Mouse (Mus musculus) midbrain, embryonic 12.5 days (tissue): ENCODE measurements around the gene Cfi. TPM values are rescaled to one million over a fixed set of nuclear protein-coding genes. Genes with fewer than 3 reads are reported as not detected.

Source experiments
- ATAC-seq: fragments of 200-750 bp; cut with Nextera tagmentation; 2 replicates; pipeline ENCODE4 v1.8.0; 2017; ENCODE audit warnings: low read depth, moderate TSS enrichment, moderate library complexity; ENCODE audit not compliant: low FRiP score
- H3K27ac ChIP-seq: fragments of 300-500 bp; sonication (generic); replicated peaks from 2 replicates; pipeline ENCODE4 v1.5.1; 2016; ENCODE audit warnings: mild to moderate bottlenecking
- H3K27me3 ChIP-seq: fragments of 300-500 bp; sonication (generic); 2 replicates; pipeline ENCODE4 v1.6.1; 2016; ENCODE audit warnings: mild to moderate bottlenecking
- H3K36me3 ChIP-seq: fragments of 300-500 bp; sonication (generic); 2 replicates; pipeline ENCODE4 v1.6.1; 2016
- H3K4me1 ChIP-seq: fragments of 300-500 bp; sonication (generic); 2 replicates; pipeline ENCODE4 v1.6.1; 2016
- H3K4me2 ChIP-seq: fragments of 300-500 bp; sonication (generic); replicated peaks from 2 replicates; pipeline ENCODE4 v1.6.1; 2016; ENCODE audit warnings: mild to moderate bottlenecking, moderate library complexity
- H3K4me3 ChIP-seq: fragments of 300-500 bp; sonication (generic); 2 replicates; pipeline ENCODE4 v1.5.1; 2016; ENCODE audit warnings: mild to moderate bottlenecking
- H3K9ac ChIP-seq: fragments of 300-500 bp; sonication (generic); replicated peaks from 2 replicates; pipeline ENCODE4 v1.6.1; 2016; ENCODE audit warnings: mild to moderate bottlenecking, moderate library complexity
- H3K9me3 ChIP-seq: fragments of 300-500 bp; sonication (generic); 2 replicates; pipeline ENCODE4 v1.6.1; 2016; ENCODE audit warnings: mild to moderate bottlenecking
- WGBS: fragments of 180-500 bp; shearing (Covaris S2); methylation state at CpG from one replicate; pipeline ENCODE4 v1.1.7; 2016; 5-methylcytosine and 5-hydroxymethylcytosine counted together
- polyA plus RNA-seq: library from polyadenylated mRNA; unstranded; fragments of >200 nt; fragmentation: Nextera tagmentation; extraction: Ambion mirVana; gene quantifications from 2 replicates; pipeline ENCODE4 v1.2.1, GENCODE M21; 2016

Cfi gene
- polyA plus RNA-seq, 1 experiment from 2014 or later = 0.14 TPM

DNA sequence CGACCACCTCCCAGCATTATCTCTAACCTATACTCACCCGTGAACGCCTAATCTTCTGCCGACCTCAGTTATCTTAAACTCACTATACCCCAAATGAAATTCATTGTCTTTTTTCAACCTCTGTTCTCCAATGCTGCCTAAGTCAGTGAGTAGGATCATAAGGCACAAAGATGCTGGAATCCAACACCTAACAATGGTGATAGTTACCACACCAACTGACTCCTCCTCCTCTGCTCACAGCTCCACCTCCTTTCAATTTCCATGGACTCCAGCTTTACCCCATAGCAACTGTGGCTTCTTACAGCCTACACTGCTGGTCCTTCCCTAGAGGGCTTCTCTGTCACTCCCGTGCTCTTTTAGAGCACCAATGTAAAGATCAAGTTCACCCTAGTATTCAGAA is 8.0 kb upstream of the Cfi start:
- WGBS = 93% methylated on average over 5 of the region's 5 CpGs
- Histone ChIP-seq H3K27me3 (no peaks in the 10 kb centered on the region), H3K4me1 (peaks cover 16% of the 10 kb centered on the region), H3K9me3 (no peaks in the 10 kb centered on the region), H3K36me3 (peaks cover 50% of the 10 kb centered on the region), H3K4me2 (no peak overlapping the region), H3K9ac (no peak overlapping the region), H3K27ac (no peak overlapping the region), H3K4me3 (no peak overlapping the region)
- no peak for ATAC-seq

DNA sequence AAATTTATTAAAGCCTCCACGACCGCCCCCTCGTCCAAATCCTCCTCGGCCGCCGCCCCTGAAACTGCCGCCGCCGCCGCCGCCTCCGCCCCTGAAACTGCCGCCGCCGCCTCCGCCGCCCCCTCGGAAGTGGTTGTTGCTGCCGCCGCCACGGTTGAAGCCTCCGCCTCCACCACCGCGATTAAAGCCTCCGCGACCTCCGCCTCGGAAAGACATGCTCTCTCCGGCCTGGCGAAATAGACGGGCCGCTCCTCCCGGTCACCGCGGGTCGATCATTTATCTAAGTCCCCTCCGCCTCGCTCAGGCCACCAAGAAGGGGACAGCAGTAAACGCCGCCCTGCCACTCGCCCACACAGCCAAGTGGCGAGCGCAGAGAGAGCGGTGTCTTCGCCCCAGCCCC is 5.1 kb upstream of the Cfi start:
- no peak for ATAC-seq
- WGBS = 0% methylated on average over 42 of the region's 45 CpGs
- no peaks in the 10 kb centered on the region for H3K9me3 ChIP-seq
- peaks cover 23% of the 10 kb centered on the region for H3K36me3 ChIP-seq
- peak overlapping the region; percentile 92 for H3K4me3 ChIP-seq
- peak overlapping the region; percentile 80 for H3K9ac ChIP-seq
- peak overlapping the region; percentile 66 for H3K4me2 ChIP-seq
- peaks cover 16% of the 10 kb centered on the region for H3K4me1 ChIP-seq
- no peaks in the 10 kb centered on the region for H3K27me3 ChIP-seq
- peak overlapping the region; percentile 92 for H3K27ac ChIP-seq

DNA sequence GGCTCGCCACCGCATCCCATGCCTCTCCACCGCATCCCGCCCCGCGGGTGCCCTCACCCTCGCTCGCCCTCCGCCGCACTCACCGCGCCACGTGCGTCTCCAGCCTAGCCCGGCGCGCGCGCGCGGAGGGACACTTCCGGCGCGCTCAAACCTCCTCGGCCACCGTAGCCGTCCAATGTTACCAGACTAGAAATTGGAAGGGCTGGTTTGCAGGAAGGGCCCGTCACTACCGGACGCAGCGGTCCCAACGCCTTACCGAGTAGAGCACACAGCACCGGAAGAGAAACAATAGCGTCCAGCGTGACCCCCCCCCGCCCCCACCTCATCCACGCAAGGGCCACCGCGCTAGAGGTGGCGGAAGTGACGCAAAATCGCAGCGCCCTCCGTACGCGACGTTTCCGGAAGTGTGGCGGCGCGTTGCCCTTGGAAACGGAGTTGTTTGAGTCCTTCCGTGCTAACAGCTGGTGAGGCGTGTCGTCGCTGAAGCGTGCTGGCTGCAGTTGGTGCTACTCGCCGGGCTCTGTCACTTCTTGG is 4.6 kb upstream of the Cfi start, which contains the start of gene Gar1:
Gene Gar1 (minus strand): TSS at position 362 of the 534 bp plus-strand sequence.
- under 1% methylated on average over 60 of the region's 60 CpGs for WGBS
- Histone ChIP-seq H3K9me3 (no peaks in the 10 kb centered on the region), H3K4me1 (peaks cover 16% of the 10 kb centered on the region), H3K36me3 (peaks cover 19% of the 10 kb centered on the region), H3K4me3 (peak within 1 kb of the TSS; percentile 92), H3K27me3 (no peaks in the 10 kb centered on the region), H3K4me2 (peak within 1 kb of the TSS; percentile 66), H3K9ac (peak within 1 kb of the TSS; percentile 80), H3K27ac (peak within 1 kb of the TSS; percentile 92)
- peak; percentile 94 for ATAC-seq

DNA sequence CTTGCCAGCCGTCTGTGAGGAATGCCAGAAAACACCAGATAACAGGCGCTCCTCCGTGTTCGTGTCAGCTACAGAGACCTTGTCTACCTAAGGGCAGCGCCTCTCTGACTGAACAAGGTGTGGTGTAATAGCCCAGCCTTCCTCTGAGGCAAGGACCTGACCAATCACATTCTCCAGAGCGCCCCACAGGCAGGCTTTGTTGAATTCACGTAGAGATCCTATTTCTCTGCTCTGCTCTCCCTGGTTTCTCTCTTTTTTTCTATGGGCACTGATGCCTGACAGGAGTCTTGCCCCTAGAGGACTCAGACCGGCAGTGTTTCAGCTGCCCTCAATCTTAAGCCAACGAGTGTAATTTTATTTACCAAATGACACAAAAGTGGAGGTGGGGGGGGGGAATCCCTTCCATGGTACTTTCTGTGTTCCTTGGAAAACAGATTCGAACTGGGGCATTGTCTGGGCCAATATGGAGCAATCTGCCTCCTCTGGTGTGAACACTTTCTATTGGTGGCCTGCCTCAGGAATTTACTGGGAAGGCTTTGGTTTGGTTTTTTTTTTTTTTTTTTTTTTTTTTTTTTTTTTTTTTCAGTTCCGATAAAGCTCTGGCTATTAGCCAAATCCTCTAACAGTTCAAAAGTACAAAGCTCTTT is 490 bp downstream of the Cfi start:
- no peak for ATAC-seq
- no peak overlapping the region for H3K4me3 ChIP-seq
- H3K9ac ChIP-seq = no peak overlapping the region
- WGBS = 11% methylated on average over 11 of the region's 11 CpGs
- no peaks in the 10 kb centered on the region for H3K36me3 ChIP-seq
- no peaks in the 10 kb centered on the region for H3K9me3 ChIP-seq
- H3K4me1 ChIP-seq = 0 out of 2 replicates have a peak, but pooled peaks cover 7% of the 10 kb centered on the region
- no peak overlapping the region for H3K4me2 ChIP-seq
- H3K27ac ChIP-seq = no peak overlapping the region
- H3K27me3 ChIP-seq = no peaks in the 10 kb centered on the region

DNA sequence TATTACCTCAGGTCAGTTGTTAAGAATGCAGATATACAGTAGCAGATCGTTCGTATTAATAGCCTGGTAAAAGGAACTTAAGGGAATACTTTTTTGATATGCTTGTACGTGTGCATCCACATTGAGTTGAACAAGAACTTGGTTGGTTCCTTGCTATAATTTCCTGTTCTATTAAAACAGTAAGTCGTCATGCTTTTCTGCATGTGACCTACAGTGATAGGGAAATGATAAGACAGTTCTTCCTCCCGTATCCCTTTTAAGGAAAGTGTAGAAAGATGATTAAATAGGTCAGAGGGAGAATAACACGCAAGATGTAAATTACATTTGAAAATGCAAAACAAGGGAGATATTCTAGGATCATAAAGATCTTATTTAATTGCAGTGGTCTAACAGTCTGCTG is 1.3 kb downstream of the Cfi start:
- Histone ChIP-seq H3K9ac (no peak overlapping the region), H3K27me3 (no peaks in the 10 kb centered on the region), H3K36me3 (no peaks in the 10 kb centered on the region), H3K4me3 (no peak overlapping the region), H3K9me3 (no peaks in the 10 kb centered on the region), H3K27ac (no peak overlapping the region), H3K4me1 (0 out of 2 replicates have a peak, but pooled peaks cover 2% of the 10 kb centered on the region), H3K4me2 (no peak overlapping the region)
- 92% methylated on average over 6 of the region's 6 CpGs for WGBS
- no peak for ATAC-seq

DNA sequence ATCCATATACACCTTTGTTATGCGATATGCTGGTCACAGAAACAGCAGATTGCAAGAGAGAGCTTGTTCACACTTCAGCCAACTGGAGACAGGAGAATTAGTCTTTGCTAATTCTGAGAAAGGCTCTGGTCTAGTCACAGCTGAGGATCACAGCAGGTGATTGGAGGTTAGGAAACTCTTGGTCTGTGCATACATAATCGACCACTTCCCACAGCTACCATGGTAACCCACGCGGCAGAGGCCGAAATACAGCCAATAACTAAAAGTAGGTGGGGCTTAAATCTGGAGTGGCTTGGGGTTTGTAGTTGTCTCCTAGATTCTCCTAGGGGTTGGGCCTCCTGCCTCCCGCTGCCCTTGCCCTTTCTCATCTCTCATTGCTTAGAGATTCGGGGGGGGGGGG is 2.3 kb downstream of the Cfi start:
- H3K4me1 ChIP-seq = 0 out of 2 replicates have a peak, but pooled peaks cover 2% of the 10 kb centered on the region
- H3K9me3 ChIP-seq = no peaks in the 10 kb centered on the region
- H3K9ac ChIP-seq = no peak overlapping the region
- H3K27ac ChIP-seq = no peak overlapping the region
- no peak overlapping the region for H3K4me3 ChIP-seq
- H3K27me3 ChIP-seq = no peaks in the 10 kb centered on the region
- H3K4me2 ChIP-seq = no peak overlapping the region
- 33% methylated on average over 7 of the region's 7 CpGs for WGBS
- ATAC-seq = no peak
- H3K36me3 ChIP-seq = no peaks in the 10 kb centered on the region

DNA sequence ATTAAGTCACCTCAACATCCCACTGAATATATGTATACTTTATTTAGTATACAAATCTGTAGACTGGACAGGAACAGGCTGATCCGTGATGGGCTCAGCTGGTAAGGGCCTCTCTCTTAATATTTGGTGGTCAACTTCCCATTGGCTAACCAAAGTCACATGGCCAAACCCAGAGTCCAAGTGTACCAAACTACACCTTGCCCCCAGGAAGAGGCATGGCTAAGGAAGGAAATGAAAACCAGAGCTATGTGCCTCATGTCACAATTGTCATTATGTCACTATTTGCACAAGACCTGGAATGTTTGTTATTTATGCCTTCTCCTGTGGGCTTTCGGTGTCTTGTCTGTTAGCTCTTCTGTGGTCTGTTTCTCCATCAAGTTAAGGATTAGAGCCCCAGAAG is 10.2 kb downstream of the Cfi start:
- WGBS = 82% methylated on average over 2 of the region's 2 CpGs
- Histone ChIP-seq H3K4me1 (no peaks in the 10 kb centered on the region), H3K36me3 (no peaks in the 10 kb centered on the region), H3K4me3 (no peak overlapping the region), H3K9ac (no peak overlapping the region), H3K4me2 (no peak overlapping the region), H3K9me3 (no peaks in the 10 kb centered on the region), H3K27me3 (no peaks in the 10 kb centered on the region), H3K27ac (no peak overlapping the region)
- ATAC-seq = no peak

DNA sequence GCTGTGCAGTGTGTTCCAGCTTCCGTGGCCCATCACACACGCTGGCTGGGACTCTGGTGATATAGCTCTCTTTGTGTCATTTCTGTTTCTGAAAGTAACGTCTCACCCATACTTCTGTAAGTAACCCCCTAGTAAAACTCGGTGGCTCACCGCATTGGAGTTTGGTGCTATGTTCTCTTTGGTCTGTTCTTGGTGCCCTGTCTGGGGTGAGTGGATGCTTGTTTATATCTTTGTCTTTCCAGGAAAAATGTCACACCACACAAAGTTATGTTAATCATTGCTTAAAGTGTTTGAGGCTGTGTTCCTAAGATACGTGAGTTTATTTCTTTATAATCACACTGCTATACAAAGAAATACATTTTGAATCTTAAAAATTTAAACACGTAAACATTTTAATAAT is 11.2 kb downstream of the Cfi start:
- no peaks in the 10 kb centered on the region for H3K36me3 ChIP-seq
- H3K4me1 ChIP-seq = no peaks in the 10 kb centered on the region
- H3K9me3 ChIP-seq = no peaks in the 10 kb centered on the region
- no peak overlapping the region for H3K27ac ChIP-seq
- H3K4me3 ChIP-seq = no peak overlapping the region
- no peaks in the 10 kb centered on the region for H3K27me3 ChIP-seq
- H3K4me2 ChIP-seq = no peak overlapping the region
- ATAC-seq = no peak
- WGBS = 85% methylated on average over 7 of the region's 7 CpGs
- no peak overlapping the region for H3K9ac ChIP-seq

DNA sequence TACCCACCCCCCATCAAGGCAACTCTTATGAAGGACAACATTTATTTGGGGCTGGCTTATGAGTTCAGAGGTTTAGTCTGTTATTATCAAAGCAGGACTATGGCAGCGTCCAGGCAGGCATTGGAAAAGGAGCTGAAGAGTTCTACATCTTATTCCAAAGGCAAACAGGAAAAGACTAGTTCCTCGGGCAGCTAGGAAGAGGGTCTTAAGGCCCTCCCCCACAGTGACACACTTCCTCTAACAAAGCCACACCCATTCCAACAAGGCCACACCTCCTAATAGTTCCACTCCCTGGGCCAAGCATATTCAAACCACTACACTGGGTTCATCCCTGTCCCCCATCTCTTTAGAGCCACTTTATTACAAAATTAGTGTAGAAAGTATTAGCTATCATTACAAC is 26.9 kb downstream of the Cfi start:
- H3K27me3 ChIP-seq = no peaks in the 10 kb centered on the region
- 78% methylated on average over 2 of the region's 2 CpGs for WGBS
- no peak for ATAC-seq
- H3K4me3 ChIP-seq = no peak overlapping the region
- H3K27ac ChIP-seq = no peak overlapping the region
- H3K4me2 ChIP-seq = no peak overlapping the region
- no peaks in the 10 kb centered on the region for H3K4me1 ChIP-seq
- no peak overlapping the region for H3K9ac ChIP-seq
- H3K36me3 ChIP-seq = no peaks in the 10 kb centered on the region
- peaks cover 5% of the 10 kb centered on the region; the same call in 1 of the 2 replicates for H3K9me3 ChIP-seq

DNA sequence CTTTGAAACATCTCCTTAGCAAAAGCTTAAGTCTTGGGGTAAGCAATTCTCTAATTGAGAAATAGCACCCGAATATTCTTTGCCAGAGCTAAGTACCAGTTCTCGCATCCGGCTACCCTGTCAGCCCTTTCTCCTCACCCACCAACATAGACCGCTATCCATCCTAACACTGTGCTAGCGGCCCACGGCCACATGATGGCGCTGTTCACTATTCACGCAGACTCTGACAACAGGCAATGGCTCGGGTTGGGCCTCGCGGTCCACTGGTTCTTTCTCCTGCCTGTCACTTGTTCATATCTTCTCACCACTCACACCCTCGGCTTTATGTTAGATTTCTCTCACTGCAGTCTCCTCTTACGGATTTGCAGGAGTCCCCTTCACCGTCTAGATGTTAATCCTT is 28.0 kb downstream of the Cfi start:
- Histone ChIP-seq H3K9me3 (no peaks in the 10 kb centered on the region), H3K36me3 (no peaks in the 10 kb centered on the region), H3K4me1 (no peaks in the 10 kb centered on the region), H3K27ac (no peak overlapping the region), H3K27me3 (no peaks in the 10 kb centered on the region), H3K4me2 (no peak overlapping the region), H3K4me3 (no peak overlapping the region), H3K9ac (no peak overlapping the region)
- ATAC-seq = no peak
- 51% methylated on average over 14 of the region's 14 CpGs for WGBS

DNA sequence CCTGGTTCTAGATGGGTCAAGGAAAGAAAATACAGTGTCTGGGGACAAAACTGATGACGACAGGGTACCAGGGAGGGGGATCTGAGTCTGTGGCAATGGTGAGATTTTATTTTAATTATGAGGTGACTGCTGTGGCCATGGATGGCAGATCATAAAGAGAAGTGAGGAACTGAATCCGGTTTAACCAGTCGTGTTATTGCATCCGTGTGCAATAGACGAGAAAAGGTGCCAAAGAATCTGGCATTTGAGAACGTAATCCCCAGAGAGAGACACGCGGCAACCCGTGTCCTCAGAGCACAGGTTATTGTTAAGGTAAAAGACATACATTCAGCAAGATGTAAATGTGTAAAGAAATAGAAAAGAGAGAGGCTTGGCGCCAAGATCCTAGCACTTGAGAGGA is 41.6 kb downstream of the Cfi start:
- Histone ChIP-seq H3K4me1 (peaks cover 9% of the 10 kb centered on the region), H3K36me3 (no peaks in the 10 kb centered on the region), H3K4me3 (no peak overlapping the region), H3K9ac (no peak overlapping the region), H3K27me3 (peaks cover 8% of the 10 kb centered on the region), H3K9me3 (no peaks in the 10 kb centered on the region), H3K27ac (no peak overlapping the region), H3K4me2 (no peak overlapping the region)
- ATAC-seq = no peak
- 87% methylated on average over 10 of the region's 10 CpGs for WGBS

DNA sequence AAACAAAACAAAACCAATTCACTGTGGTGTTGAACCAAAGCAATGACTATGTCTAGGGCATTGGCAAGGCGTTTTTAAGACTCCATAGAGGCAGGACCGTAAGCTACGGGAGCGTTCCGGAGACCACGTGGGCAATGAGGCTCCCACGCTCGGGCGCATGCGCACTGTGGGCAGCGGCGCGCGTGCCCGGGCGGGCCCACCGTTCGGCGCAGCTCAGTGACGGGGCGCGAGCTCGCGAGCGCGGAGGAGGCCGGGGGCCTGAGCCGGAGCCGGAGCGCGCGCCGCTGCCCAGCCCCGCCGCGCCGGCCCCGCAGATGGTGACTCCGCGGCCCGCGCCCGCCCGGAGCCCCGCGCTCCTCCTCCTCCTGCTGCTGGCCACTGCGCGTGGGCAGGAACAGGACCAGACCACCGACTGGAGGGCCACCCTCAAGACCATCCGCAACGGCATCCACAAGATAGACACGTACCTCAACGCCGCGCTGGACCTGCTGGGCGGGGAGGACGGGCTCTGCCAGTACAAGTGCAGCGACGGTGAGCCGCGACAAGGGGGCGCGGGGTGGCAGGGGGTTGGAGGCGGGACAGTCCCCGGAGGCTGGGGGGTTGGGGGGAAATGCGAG is 42.8 kb downstream of the Cfi start, which contains the start of gene Pla2g12a:
Gene Pla2g12a (plus strand): TSS at position 202 of the 617 bp plus-strand sequence.
- H3K9ac ChIP-seq = peak within 1 kb of the TSS; percentile 76
- peak; percentile 94 for ATAC-seq
- 0% methylated on average over 54 of the region's 66 CpGs for WGBS
- peak within 1 kb of the TSS; percentile 88 for H3K27ac ChIP-seq
- no peaks in the 10 kb centered on the region for H3K36me3 ChIP-seq
- H3K4me3 ChIP-seq = peak within 1 kb of the TSS; percentile 72
- peaks cover 9% of the 10 kb centered on the region for H3K4me1 ChIP-seq
- H3K4me2 ChIP-seq = peak within 1 kb of the TSS; percentile 83
- no peaks in the 10 kb centered on the region for H3K9me3 ChIP-seq
- H3K27me3 ChIP-seq = peaks cover 8% of the 10 kb centered on the region
